Mouse (Mus musculus) ES-E14 (cell line): Measurements from ENCODE around the gene Mamdc2. TPM values are rescaled to one million over a fixed set of nuclear protein-coding genes. Genes with fewer than 3 reads are reported as not detected.

Source experiments
- DNase-seq: peaks from one replicate; pipeline ENCODE4 v3.0.0-alpha.2; 2013; ENCODE audit warnings: low read depth, low spot score
- H3K27ac ChIP-seq: 2 replicates; pipeline ENCODE4 v1.5.1; 2012; ENCODE audit warnings: low read depth, mild to moderate bottlenecking, low read length, moderate library complexity, mixed read lengths; ENCODE audit not compliant: poor library complexity, insufficient read depth, severe bottlenecking
- H3K36me3 ChIP-seq: 2 replicates; pipeline ENCODE4 v1.6.1; 2012; ENCODE audit warnings: mild to moderate bottlenecking, low read length, moderate library complexity, mixed read lengths; ENCODE audit not compliant: control insufficient read depth, poor library complexity, insufficient read depth, severe bottlenecking
- H3K4me1 ChIP-seq, 2 experiments: fragments of 150-350 bp in 1 of 2; sonication (generic) in 1 of 2; 2 replicates each; pipeline ENCODE4 v1.6.1; 2012; ENCODE audit warnings: low read length in 2 of 2, mild to moderate bottlenecking in 1 of 2, mixed read lengths in 1 of 2; ENCODE audit not compliant: control insufficient read depth in 2 of 2, insufficient read depth in 2 of 2, poor library complexity in 1 of 2
- H3K4me3 ChIP-seq, 2 experiments: fragments of 150-350 bp in 1 of 2; sonication (generic) in 1 of 2; 2 replicates each; pipeline ENCODE4 v1.5.1; 2012; ENCODE audit warnings: low read length in 2 of 2, low read depth in 1 of 2, mild to moderate bottlenecking in 1 of 2, mixed read lengths in 1 of 2; ENCODE audit not compliant: insufficient read depth in 1 of 2, poor library complexity in 1 of 2, severe bottlenecking in 1 of 2
- H3K9ac ChIP-seq: 2 replicates; pipeline ENCODE4 v1.6.1; 2012; ENCODE audit warnings: low read depth, mild to moderate bottlenecking, low read length, mixed read lengths; ENCODE audit not compliant: poor library complexity, insufficient read depth, severe bottlenecking
- H3K9me3 ChIP-seq: fragments of 150-350 bp; sonication (generic); 2 replicates; pipeline ENCODE4 v1.6.1; 2012; ENCODE audit warnings: low read depth, mild to moderate bottlenecking, low read length; ENCODE audit not compliant: control insufficient read depth, insufficient read depth
- CHD2 ChIP-seq: IDR thresholded peaks from 2 replicates; pipeline ENCODE4 v1.6.1; 2014; ENCODE audit warnings: mild to moderate bottlenecking, low read depth, low read length, inconsistent platforms
- HCFC1 ChIP-seq: IDR thresholded peaks from 2 replicates; pipeline ENCODE4 v1.6.1; 2012; ENCODE audit warnings: low read length, inconsistent platforms, borderline replicate concordance; ENCODE audit not compliant: insufficient read depth
- MAFK ChIP-seq: IDR thresholded peaks from 2 replicates; pipeline ENCODE4 v1.6.1; 2014; ENCODE audit warnings: mild to moderate bottlenecking, low read depth, low read length, inconsistent platforms; ENCODE audit not compliant: insufficient read depth
- ZC3H11A ChIP-seq: IDR thresholded peaks from 2 replicates; pipeline ENCODE4 v1.6.1; 2012; ENCODE audit warnings: low read depth, mild to moderate bottlenecking, inconsistent platforms, low read length, borderline replicate concordance
- ZNF384 ChIP-seq: IDR thresholded peaks from 2 replicates; pipeline ENCODE4 v1.6.1; 2012; ENCODE audit warnings: low read depth, low read length, inconsistent platforms
- in situ Hi-C, 2 experiments: fragments of 600-800 bp; cut with MboI; formaldehyde crosslinking; loops; one replicate each; pipeline ENCODE4 v1.15.1; 2025; ENCODE audit warnings: low sequenced_read_pairs in 2 of 2, inconsistent platforms in 1 of 2; ENCODE audit not compliant: unreplicated experiment in 2 of 2
- total RNA-seq: library from RNA; depleted of rRNA; stranded (reverse); fragments of 300-350 nt; gene quantifications from 2 replicates; pipeline ENCODE4 v1.2.3, GENCODE M21; 2012

Mamdc2 gene
- total RNA-seq, 1 experiment: 0.85 TPM

DNA sequence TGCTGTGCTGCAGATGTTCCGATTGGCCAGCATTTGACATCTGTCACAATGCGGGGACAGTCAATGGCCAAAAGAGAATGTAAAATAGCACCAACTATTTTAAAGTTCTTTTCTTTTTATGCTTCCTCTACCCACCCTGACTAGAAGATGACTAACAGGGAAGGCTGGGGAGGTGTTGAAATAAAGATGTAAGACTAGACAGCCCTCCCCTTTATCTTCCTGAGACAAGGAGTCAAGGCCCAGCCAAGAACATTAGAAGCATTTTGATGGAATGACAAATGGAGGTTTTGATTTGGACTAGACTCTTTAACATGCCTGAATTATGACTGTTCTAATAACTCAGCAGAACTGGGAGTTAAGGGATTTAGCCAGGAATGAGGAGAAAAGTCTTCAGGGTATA, 118.9 kb downstream of the Mamdc2 start:
- no peaks in the 10 kb centered on the region for H3K36me3 ChIP-seq
- no peaks in the 10 kb centered on the region for H3K9me3 ChIP-seq
- TF ChIP-seq MAFK: no peak
- TF ChIP-seq ZNF384: no peak
- TF ChIP-seq HCFC1: no peak
- TF ChIP-seq CHD2: no peak
- TF ChIP-seq ZC3H11A: no peak
- no peak overlapping the region for H3K9ac ChIP-seq
- no peak overlapping the region for H3K27ac ChIP-seq
- no peaks in the 10 kb centered on the region for H3K4me1 ChIP-seq
- H3K4me3 ChIP-seq: no peak overlapping the region
- in situ Hi-C loops: no loop called here
- no peak for DNase-seq

DNA sequence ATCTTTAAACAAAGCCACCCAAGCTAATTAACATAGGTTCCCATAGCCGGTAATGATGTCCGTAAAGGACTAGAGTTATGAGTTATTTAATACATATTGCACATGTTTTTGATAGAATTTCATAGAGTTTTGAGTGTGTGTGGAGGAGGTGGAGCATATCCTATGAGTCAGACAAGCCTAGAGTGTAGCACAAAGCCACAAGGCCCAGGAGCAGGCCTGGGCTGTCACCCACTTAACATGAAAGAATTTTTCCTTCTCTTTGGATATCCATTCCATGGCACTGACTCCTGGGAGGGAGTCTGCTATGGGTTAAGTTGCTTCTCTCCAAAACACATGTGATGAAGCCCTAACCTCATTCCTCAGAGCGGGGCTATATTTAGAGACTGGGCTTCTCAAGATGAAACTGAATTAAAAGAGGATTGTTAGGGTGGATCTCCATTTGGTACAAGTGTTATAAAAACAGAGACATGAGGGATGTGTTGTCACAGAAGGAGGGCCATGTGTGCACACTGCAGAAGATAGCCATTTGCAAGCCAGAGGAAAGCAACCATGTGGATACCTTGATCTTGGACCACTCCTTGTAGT, 121.1 kb downstream of the Mamdc2 start:
- in situ Hi-C loops: no loop called here
- no peak overlapping the region for H3K27ac ChIP-seq
- H3K36me3 ChIP-seq: no peaks in the 10 kb centered on the region
- H3K4me1 ChIP-seq: no peaks in the 10 kb centered on the region
- H3K4me3 ChIP-seq: no peak overlapping the region
- H3K9ac ChIP-seq: no peak overlapping the region
- TF ChIP-seq ZC3H11A (no peak), ZNF384 (no peak), CHD2 (no peak), HCFC1 (no peak), MAFK (no peak)
- no peaks in the 10 kb centered on the region for H3K9me3 ChIP-seq
- no peak for DNase-seq

DNA sequence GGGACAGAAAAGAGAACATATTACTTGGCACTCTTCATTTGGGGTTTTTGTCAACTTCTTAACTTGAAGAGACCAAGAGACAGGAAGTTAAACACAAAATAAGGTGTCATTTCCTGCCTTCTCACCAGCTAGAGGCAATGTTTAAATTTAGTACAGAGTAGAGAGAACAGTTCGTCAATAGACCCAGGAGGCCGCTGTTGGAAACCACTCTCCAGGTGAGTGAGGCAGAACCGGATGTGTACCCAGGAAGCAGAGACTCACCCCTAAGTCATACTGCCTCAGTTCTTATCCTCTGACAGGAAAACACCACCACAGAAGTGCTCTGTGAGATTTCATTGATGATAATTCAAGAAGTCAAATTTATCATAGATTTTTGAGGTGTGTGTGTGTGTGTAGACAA, 125.1 kb downstream of the Mamdc2 start:
- Histone ChIP-seq H3K27ac (no peak overlapping the region), H3K9me3 (no peaks in the 10 kb centered on the region), H3K4me1 (no peaks in the 10 kb centered on the region), H3K9ac (no peak overlapping the region), H3K36me3 (no peaks in the 10 kb centered on the region), H3K4me3 (no peak overlapping the region)
- TF ChIP-seq ZC3H11A (no peak), ZNF384 (no peak), MAFK (no peak), CHD2 (no peak), HCFC1 (no peak)
- in situ Hi-C loops: no loop called here
- DNase-seq: no peak

DNA sequence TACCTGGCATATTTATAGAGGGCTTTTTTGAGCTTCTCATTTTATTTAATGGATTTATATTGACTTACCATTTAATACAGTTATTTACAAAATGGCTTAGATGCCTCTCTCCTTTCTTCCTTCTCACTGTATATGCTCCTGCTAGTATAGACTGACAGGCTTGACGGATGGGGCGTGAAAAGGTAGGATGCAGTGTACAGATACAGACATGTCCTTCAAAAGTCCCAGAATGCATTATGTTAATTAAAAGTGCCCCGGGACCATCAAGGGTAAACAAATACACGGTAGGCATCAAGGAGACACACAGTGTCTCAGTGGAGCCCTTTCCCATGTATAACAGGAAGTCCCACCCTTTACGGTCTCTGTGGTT, 130.3 kb downstream of the Mamdc2 start:
- no peak overlapping the region for H3K27ac ChIP-seq
- H3K36me3 ChIP-seq: no peaks in the 10 kb centered on the region
- in situ Hi-C loops: no loop called here
- no peak for DNase-seq
- no peak overlapping the region for H3K9ac ChIP-seq
- no peaks in the 10 kb centered on the region for H3K4me1 ChIP-seq
- H3K4me3 ChIP-seq: no peak overlapping the region
- H3K9me3 ChIP-seq: no peaks in the 10 kb centered on the region
- TF ChIP-seq ZC3H11A (no peak), HCFC1 (no peak), CHD2 (no peak), MAFK (no peak), ZNF384 (no peak)
